Mouse (Mus musculus) urinary bladder, adult 18-20 months (tissue): ENCODE measurements around the gene Sel1l2.
"Not testable (repeated sequence)": the region's sequence is repeated elsewhere in the genome, so short reads cannot be mapped to it uniquely, and the experiment has no call there.

ENCODE experiments used
- DNase-seq, 2 experiments: peaks; one replicate each; pipeline ENCODE4 v3.0.0; 2022; ENCODE audit warnings: low spot score in 2 of 2, mixed read lengths in 2 of 2

Gene Sel1l2

DNA sequence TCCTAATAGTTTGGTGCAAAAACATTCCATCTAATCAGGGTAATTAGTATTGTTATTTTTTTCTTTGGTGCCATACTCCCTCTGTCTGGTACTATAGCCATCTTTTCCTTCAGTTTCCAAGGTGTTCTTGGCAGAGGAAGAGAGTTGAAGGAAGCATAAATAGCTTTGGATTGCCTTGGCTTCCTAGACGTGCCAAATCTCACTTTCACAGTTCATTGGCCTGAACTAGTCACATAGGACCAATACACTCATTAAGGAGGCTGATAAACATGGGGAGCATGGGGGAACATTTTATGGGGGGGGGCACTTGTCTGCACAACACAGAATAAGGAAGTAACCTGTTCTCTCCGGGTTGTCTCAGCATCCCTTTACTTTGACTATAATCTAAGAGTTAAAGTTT is 174.1 kb downstream of the Sel1l2 start:
- DNase-seq: no peak

DNA sequence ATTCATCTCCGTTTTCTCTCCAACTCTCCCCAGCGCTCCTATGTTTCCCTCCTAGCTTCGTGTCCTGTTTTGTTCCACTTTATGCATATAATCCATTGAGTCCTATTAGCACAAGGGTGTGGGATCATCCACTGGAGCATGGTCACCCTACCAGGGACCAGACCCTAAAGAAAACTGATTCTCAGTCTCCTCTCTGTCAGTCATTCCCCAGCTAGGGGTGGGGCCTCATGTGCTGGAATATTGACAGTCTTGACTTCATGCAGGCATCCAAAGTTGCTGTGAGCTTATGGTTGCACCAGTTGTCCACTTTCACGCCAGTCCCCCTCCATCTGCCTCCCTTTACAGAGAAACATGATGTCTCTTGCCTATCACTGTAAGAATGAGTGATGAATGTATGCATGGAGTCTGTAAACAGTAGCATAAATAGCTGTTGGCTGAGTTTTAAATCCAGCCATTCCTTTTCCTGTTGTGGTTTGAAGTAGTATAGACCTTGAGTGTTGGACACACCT is 174.9 kb downstream of the Sel1l2 start:
- DNase-seq: no peak

DNA sequence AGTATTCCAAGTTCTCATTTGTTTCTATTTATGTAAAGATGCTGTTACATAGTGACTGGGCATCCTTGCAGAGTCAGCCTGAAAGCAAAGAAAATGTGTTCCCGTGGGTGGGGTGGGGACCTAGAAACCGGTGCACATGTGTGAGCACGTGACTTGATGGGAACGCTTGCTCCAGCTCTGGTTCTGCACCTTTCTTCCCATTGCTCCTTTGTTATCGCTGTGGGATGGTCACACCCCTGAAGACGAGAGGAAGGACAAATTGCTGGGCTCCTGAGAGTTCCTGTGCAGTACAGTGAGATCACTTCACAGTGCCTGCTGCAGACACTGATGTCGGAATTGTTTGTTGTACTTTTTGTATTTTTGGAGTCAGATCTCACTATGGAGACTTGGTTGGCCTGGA is 185.8 kb downstream of the Sel1l2 start:
- DNase-seq: no peak

DNA sequence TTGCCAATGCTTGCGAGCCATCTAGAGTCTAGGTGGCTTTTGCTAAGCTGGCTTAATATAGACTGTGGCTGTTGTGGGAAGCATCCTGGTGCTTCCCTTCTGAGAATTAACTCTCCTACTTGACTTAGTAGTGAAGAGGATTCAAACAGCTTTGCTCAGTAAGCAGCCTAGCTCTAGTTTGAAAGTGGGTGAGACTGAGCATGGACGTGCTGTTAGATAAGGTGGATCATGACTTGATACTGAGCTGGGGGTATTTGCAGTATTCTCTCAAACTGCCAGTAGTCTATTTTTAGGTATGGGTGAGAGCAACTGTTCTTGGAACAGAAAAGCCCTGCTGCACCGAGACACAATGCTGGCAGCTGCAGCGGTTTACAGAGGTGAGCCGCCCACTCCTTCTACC is 186.9 kb downstream of the Sel1l2 start:
- no peak for DNase-seq

DNA sequence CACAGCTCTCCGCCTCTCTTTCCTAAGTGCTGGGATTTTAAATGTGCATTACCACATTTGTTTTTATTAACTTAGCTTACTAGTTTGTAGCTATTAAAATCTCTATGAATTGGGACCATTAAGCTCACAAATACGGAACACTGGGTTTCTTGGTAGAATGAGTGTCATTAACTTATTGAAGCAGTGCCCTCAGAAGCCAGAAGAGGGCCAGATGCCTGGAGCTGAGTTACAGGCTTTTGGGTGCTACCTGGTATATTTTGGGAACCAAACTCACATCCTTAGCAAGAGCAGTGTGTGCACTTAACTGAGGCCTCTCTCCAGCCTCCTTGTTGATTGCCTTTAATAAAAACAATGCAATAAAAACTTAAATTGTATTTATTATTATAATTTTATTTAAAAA is 188.8 kb downstream of the Sel1l2 start:
- DNase-seq: no peak

DNA sequence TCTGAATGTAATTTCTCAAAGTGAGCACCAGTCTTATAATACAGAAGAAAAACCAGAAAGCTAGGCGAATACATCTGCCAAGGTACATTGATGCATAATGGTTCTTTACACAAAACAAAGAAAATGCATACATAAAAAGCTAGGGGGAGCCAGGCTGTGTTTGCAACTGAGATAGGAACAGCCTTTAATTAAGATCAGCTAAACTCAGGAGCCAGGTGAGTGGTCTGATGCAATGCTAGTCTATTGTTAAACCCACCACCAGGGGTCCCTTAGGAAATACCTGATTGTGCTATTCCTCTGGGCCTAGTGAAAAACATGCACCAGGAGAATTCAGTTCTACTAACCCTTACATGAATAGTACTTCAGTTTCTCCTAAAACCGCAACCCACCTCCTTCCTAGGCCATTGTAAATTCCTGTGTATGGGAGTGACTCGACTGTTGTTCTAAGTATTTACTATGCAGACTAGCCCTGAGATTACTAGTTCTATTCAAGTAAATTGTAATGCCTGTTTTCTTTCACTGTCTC is 203.8 kb downstream of the Sel1l2 start:
- not testable (repeated sequence) for DNase-seq
